Mouse (Mus musculus) gastrocnemius, postnatal 14 days (tissue): ENCODE data around the gene Ppp1r37. TPM values are rescaled to one million over a fixed set of nuclear protein-coding genes. Genes with fewer than 3 reads are reported as not detected.
"Not testable (repeated sequence)": the region's sequence is repeated elsewhere in the genome, so short reads cannot be mapped to it uniquely, and the experiment has no call there.

Source experiments
- DNase-seq: peaks from one replicate; pipeline ENCODE4 v3.0.0; 2021; ENCODE audit warnings: mixed read lengths
- intact Hi-C: fragments of 180-260 bp; cut with DNase I; formaldehyde crosslinking; loops from one replicate; pipeline ENCODE4 v1.15.1; 2025; ENCODE audit warnings: low total_unique reads
- total RNA-seq, 2 experiments: library from RNA; stranded (reverse); gene quantifications; 2 replicates each; pipeline ENCODE4 v1.2.3; 2021

Gene Ppp1r37
- total RNA-seq, 2 experiments from 2014 or later = 34.4 to 34.5 TPM

- no peak for DNase-seq
- intact Hi-C loops = no loop called here
Observed at GRCm38 (mm10) chr7:19546007-19546406, 16.9 kb downstream of the Ppp1r37 start.

DNA sequence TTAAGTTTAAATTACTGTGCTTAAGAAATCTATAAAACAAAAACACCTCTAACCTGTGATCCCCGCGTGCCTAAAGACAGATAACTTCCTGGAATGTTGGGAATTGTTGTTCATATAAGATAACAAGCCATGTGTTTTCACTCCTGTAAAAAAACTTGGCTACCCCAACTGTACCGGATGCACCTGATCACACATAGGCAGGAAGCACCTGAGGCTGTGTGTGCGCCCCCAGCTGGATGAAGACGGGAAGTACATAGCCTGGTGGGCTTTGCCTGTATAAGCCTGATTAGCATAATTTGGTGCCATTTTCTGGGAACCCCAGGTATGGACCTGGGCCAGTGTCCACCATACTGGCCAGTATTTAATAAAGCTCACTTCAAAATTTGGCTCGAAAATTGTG lies 19.3 kb downstream of the Ppp1r37 start:
- no peak for DNase-seq

DNA sequence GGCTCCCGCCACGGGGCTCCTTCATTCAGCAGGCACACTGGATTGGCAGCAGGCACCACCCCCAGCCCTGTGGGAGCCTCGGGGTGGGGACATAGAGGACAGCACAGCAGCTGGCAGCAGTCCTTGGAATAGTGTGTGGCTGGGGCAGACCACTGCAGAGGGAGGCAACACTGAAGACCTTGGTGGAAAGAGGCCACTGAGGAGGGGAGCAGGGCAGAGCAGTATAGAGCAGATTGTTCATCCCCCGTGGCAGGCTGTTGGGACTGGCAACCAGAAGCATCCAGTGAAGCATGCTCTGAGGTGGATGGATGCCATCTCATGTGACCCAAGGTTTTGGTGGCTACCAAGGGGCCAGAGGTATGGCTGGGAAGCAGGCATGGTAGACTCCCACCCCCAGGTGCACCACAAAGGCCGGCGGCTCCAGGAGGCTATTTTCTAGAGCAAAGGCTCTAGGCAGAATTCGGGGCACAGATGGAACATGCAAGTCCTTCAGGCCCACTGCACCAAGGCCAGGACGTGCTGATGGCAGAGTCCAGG lies 20.7 kb downstream of the Ppp1r37 start:
- intact Hi-C loops = no loop called here

More for the DNA sequence above, 19.3 kb downstream of the Ppp1r37 start:
- intact Hi-C loops = no loop called here

GRCm38 (mm10) chr7:19541681-19542154 lies 21.2 kb downstream of the Ppp1r37 start:
- intact Hi-C loops = no loop called here
- DNase-seq = no peak

More for the DNA sequence above, 20.7 kb downstream of the Ppp1r37 start:
- DNase-seq = no peak

GRCm38 (mm10) chr7:19540771-19541566 lies 21.9 kb downstream of the Ppp1r37 start:
- DNase-seq = no peak
- intact Hi-C loops = no loop called here

DNA sequence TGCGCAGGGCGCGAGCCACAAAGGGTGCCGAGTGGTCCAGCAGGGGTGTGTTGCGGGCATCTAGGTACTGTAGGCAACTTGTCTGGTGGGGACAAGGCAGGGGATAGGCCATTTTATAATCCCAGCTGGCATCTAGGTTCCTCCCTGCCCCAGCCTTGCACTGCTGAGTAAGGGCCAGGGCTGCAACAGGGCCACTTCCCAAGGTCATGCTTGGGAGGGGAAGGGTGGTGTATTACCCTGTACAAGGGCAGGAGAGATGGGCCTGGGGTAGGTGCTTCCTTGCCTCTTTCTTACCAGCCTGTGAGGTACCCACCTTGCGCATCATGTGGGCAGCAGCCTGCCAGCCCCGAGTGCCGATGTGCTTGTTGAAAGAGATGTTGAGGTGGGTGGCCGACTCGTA lies 28.2 kb downstream of the Ppp1r37 start:
- intact Hi-C loops = no loop called here

GRCm38 (mm10) chr7:19532240-19532639 lies 30.6 kb downstream of the Ppp1r37 start:
- intact Hi-C loops = no loop called here
- no peak for DNase-seq

More for the DNA sequence above, 28.2 kb downstream of the Ppp1r37 start:
- no peak for DNase-seq

- no peak for DNase-seq
- intact Hi-C loops = no loop called here
Observed at GRCm38 (mm10) chr7:19531077-19531476, 31.8 kb downstream of the Ppp1r37 start.

DNA sequence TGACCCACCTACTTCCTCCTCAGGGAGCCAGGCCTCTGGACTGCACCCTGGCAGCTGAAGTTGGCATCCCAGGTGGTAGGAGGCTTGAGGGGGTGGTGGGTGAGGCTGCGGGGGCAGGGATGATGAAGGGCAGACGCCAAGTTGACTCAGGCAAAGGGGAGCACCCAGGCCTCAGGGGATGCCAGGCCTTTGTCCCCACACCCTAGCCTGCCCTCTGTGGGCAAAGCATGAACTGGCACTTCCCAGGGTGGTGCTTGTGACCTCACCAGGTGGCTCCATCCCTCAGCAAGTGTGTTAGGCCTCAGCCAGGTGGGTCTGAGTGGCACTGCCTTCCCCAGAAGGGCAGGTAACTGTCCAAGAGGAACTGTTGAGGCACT lies 37.8 kb downstream of the Ppp1r37 start:
- intact Hi-C loops = no loop called here
- DNase-seq = no peak

DNA sequence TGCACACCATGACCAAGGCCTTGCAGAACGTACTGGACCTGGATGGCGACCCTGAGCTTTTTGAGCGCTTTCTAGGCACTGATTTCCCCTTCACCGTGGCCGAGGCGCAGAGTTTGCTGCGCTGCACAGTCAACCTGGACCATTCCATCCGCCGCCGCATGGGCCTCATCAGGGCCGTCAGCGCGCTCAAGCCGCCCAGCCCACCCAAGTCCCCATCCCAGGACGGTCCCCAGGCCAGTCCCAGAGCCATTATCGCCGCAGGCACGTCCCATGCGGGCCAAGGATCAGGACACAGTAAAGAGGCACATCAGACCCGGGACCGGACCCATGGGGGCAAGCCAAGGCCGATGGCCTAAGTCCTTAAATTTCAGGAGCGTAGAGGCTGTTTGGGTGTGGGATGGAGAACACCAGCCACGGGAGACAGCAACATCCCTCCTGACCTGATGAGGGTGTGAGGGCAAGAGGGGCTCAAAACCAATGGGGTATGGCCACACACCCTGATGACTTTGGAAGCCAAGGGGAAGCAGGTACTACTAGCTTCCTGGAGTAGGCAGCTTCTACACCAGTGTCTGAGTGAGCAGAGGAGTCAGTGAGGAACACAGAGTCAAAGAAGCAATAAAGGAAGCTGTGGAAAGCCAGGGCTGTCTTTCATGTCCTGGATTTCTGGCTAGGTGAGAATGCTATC lies 38.3 kb downstream of the Ppp1r37 start:
- intact Hi-C loops = no loop called here
- DNase-seq = no peak

DNA sequence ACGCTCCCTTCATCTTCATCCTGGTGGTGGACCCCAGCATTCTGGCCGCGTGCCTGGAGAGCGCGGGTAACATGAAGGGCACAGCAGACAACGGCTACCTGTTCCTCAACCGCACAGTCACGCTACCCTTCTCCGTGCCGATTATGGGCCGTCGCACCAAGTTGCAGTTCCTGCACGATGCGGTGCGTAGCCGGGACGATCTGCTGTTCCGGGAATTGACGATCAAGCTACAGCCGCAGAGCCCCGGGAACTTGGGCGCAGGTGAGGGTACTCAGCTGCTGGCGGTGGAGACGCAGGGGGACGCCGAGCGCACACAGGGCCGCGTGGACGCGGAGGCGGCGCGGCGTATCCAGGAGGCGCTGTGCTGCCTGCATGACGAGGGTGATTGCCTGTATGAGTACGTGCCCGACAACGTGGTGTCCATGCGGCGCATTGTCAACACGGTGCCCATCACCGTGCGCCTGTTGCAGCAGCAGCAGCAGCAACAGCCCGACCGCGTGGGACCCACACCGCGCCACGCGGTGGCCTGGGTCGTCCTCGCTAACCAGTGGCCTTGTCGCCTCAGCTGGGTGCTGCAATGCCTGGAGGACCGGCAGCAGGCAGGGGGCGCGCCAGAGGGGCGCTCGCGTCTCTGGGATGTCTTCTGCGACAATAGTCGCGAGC lies 39.0 kb downstream of the Ppp1r37 start:
- DNase-seq = peak; percentile 57
- intact Hi-C loops = no loop called here

- no peak for DNase-seq
- intact Hi-C loops = no loop called here
Observed at GRCm38 (mm10) chr7:19523017-19523756, 39.7 kb downstream of the Ppp1r37 start.

GRCm38 (mm10) chr7:19520032-19520431 lies 42.8 kb downstream of the Ppp1r37 start:
- DNase-seq = no peak
- intact Hi-C loops = no loop called here

GRCm38 (mm10) chr7:19517652-19518365 lies 45.1 kb downstream of the Ppp1r37 start, which contains the start of gene Nkpd1:
Gene Nkpd1 (plus strand): TSS chr7:19517838.
- intact Hi-C loops = loop anchor here (5.0 kb wide), 1 partner anchor 64 kb away; no protein-coding TSS in a partner anchor
- no peak for DNase-seq

DNA sequence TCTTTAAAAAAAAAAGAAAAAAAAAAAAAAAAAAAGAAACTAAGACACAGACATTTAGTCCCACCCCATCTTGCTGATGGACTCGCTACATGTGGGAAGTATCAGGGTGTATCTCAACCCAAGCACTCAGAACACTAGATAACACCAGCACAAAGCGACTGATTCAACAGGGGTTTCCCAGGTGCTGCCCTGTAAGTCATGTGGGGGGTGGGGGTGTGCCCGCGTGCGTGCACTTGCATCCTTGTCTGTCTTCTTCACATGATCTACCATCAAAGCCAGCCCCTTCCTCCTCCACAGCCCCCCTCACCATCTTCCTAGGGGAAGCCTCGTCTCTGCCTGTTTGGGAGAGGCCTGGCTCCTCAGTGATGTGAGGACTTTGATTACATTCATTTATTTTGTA lies 50.5 kb downstream of the Ppp1r37 start:
- DNase-seq = no peak
- intact Hi-C loops = loop anchor here (5.0 kb wide), 1 partner anchor 100 kb away; no protein-coding TSS in a partner anchor

DNA sequence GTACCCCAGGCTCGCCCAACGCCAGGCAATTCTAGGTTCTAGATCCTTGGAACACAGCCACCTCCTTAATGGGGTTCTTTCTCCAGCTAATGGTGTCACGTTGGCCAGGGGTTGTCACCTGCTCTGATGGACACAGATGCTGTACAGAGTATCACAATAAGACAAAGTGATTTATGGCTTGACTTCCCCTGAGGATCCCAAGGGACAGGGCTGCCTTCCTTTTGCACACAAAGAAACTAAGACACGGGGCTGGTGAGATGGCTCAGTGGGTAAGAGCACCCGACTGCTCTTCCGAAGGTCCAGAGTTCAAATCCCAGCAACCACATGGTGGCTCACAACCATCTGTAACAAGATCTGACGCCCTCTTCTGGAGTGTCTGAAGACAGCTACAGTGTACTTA lies 50.9 kb downstream of the Ppp1r37 start:
- intact Hi-C loops = loop anchor here (5.0 kb wide), 1 partner anchor 100 kb away; no protein-coding TSS in a partner anchor
- DNase-seq = not testable (repeated sequence)

DNA sequence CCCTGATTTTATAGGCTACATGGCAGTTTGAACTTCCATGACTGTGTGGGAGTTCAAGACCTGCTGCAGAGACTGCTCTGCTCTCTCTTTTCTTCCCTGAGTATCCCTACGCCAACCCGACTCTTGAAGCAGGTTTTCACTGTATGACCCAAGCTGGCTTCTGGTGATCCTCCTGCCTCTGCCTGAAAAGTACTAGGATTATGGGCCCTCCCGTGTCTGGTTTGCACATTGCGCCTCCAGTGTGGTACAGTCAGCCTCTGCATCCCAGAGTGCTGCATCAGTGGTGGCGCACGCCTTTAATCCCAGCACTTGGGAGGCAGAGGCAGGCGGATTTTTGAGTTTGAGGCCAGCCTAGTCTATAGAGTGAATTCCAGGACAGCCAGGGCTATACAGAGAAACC lies 53.1 kb downstream of the Ppp1r37 start:
- DNase-seq = no peak
- intact Hi-C loops = loop anchor here (5.0 kb wide), 1 partner anchor 103 kb away; no protein-coding TSS in a partner anchor

DNA sequence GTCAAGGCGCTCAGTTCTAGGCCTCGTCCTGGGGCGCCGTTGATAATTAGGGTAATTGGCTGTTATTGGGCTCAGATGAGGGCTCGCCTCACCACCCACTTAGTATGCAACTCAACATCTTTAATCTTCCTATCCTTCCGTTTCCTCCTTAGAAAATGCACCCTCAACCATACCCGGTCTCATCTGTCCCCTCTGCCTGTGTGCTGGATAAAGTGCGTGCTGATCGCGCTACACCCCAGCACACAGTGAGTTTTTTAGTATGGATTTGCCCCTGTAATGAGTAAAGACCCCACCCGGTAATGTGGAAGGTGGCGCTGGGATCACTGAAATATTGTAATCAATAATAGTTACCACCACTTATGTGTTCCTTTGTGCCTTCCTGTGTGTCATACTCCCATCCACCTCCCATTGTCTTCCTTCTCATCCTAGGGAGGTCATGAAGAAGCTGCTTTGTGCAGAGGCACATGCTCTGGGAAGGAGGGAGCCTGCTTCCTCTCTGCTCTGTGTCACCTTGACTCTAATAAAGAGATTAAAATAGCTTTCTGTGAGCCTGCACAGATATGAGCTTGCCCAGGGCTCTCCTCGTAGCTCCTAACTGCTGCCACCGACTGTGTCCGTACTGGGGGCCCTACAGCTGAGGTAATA lies 53.8 kb downstream of the Ppp1r37 start:
- no peak for DNase-seq
- intact Hi-C loops = no loop called here
